Mouse (Mus musculus) heart, postnatal 36 days (tissue): ENCODE measurements around the gene Lrtm2. TPM values are rescaled to one million over a fixed set of nuclear protein-coding genes. Genes with fewer than 3 reads are reported as not detected.

Experiments
- DNase-seq, 2 experiments: peaks; one replicate each; pipeline ENCODE4 v3.0.0; 2021 to 2022
- intact Hi-C: fragments of 180-260 bp; cut with DNase I; formaldehyde crosslinking; loops from one replicate; pipeline ENCODE4 v1.15.1; 2025
- total RNA-seq, 2 experiments: library from RNA; stranded (reverse); gene quantifications; 2 replicates each; pipeline ENCODE4 v1.2.3; 2021

Gene Lrtm2
- total RNA-seq, 2 experiments from 2014 or later, result 0.08 to 0.25 TPM

GRCm38 (mm10) chr6:119338121-119338912 lies 7.8 kb upstream of the Lrtm2 start:
- intact Hi-C loops, result no loop called here
- no peak for DNase-seq

GRCm38 (mm10) chr6:119337287-119337686 lies 6.7 kb upstream of the Lrtm2 start:
- no peak for DNase-seq
- intact Hi-C loops, result no loop called here

GRCm38 (mm10) chr6:119336124-119336523 lies 5.6 kb upstream of the Lrtm2 start:
- intact Hi-C loops, result no loop called here
- no peak for DNase-seq

- DNase-seq, result no peak
- intact Hi-C loops, result no loop called here
These were observed 3.3 kb upstream of the Lrtm2 start for GRCm38 (mm10) chr6:119333831-119334230.

GRCm38 (mm10) chr6:119333202-119333601 lies 2.6 kb upstream of the Lrtm2 start:
- no peak for DNase-seq
- intact Hi-C loops, result no loop called here

GRCm38 (mm10) chr6:119332111-119332510 lies 1.5 kb upstream of the Lrtm2 start:
- no peak for DNase-seq
- intact Hi-C loops, result no loop called here

GRCm38 (mm10) chr6:119329936-119330335 lies 630 bp downstream of the Lrtm2 start:
- DNase-seq, result no peak
- intact Hi-C loops, result no loop called here

GRCm38 (mm10) chr6:119329215-119329714 lies 1.3 kb downstream of the Lrtm2 start:
- intact Hi-C loops, result no loop called here
- DNase-seq, result peak; percentile 9 to 16

- intact Hi-C loops, result no loop called here
These were observed 1.9 kb downstream of the Lrtm2 start for GRCm38 (mm10) chr6:119328521-119329115.

GRCm38 (mm10) chr6:119326541-119326940 lies 4.0 kb downstream of the Lrtm2 start:
- intact Hi-C loops, result no loop called here
- no peak for DNase-seq

More at GRCm38 (mm10) chr6:119328521-119329115, 1.9 kb downstream of the Lrtm2 start:
- DNase-seq, result peak in 1 of 2 experiments; percentile 14

GRCm38 (mm10) chr6:119325978-119326377 lies 4.6 kb downstream of the Lrtm2 start:
- no peak for DNase-seq
- intact Hi-C loops, result no loop called here

- intact Hi-C loops, result no loop called here
- no peak for DNase-seq
These were observed 5.8 kb downstream of the Lrtm2 start for GRCm38 (mm10) chr6:119324776-119325175.

- no peak for DNase-seq
- intact Hi-C loops, result no loop called here
These were observed 8.8 kb downstream of the Lrtm2 start for GRCm38 (mm10) chr6:119321752-119322151.

GRCm38 (mm10) chr6:119320481-119320880 lies 10.1 kb downstream of the Lrtm2 start:
- intact Hi-C loops, result no loop called here
- DNase-seq, result no peak

- no peak for DNase-seq
- intact Hi-C loops, result no loop called here
These were observed 11.2 kb downstream of the Lrtm2 start for GRCm38 (mm10) chr6:119319358-119319757.

GRCm38 (mm10) chr6:119318732-119319131 lies 11.8 kb downstream of the Lrtm2 start:
- DNase-seq, result no peak
- intact Hi-C loops, result no loop called here

GRCm38 (mm10) chr6:119314751-119315476 lies 15.7 kb downstream of the Lrtm2 start:
- DNase-seq, result no peak
- intact Hi-C loops, result no loop called here

- intact Hi-C loops, result no loop called here
- no peak for DNase-seq
These were observed 16.8 kb downstream of the Lrtm2 start for GRCm38 (mm10) chr6:119313588-119314375.

GRCm38 (mm10) chr6:119313096-119313495 lies 17.5 kb downstream of the Lrtm2 start:
- no peak for DNase-seq
- intact Hi-C loops, result no loop called here

- no peak for DNase-seq
- intact Hi-C loops, result no loop called here
These were observed 18.2 kb downstream of the Lrtm2 start for GRCm38 (mm10) chr6:119312381-119312780.

GRCm38 (mm10) chr6:119310176-119310575 lies 20.4 kb downstream of the Lrtm2 start:
- DNase-seq, result no peak
- intact Hi-C loops, result no loop called here
